Mouse (Mus musculus): ENCODE data around the gene Tacr2.

- TF ChIP-seq CTCF (IDR thresholded peaks at IDR 0.05) (no peak), EP300 (IDR thresholded peaks at IDR 0.05) (no peak)
Observed at GRCm38 (mm10) chr10:62252000-62252488, at the start of gene Tacr2.

All from lung, postnatal 0 days (tissue).